Mouse (Mus musculus): ENCODE measurements around the gene Nr2f2. TPM values are rescaled to one million over a fixed set of nuclear protein-coding genes. Genes with fewer than 3 reads are reported as not detected.

Gene Nr2f2
- polyA plus RNA-seq, 1 experiment from 2014 or later: 12.3 TPM

DNA sequence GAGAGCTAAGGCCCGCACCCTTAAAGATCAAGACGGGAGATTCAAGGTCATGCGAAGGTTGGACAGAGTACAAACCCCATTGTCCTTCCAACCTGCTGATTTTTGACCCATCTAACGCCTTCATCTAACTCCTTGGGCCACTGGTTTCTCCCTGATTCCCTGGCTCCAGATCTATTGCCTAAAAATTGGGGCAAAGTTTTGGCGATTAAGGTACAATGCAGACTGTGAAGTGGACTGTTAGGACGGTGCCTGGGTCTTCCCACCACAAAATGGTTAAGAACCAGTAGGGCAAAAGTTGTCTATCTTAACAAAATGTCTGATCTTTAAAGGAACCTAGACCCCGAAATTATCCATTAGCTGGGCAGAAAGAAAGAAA lies 28.3 kb downstream of the Nr2f2 start:
- no peaks in the 10 kb centered on the region; the same call in none of the 2 replicates for H3K4me1 ChIP-seq (ENCODE audit: insufficient read depth)
- peaks cover 50% of the 10 kb centered on the region for H3K27me3 ChIP-seq (ENCODE audit: insufficient read depth, low read length)
- no peak for TF ChIP-seq EP300 (IDR thresholded peaks at IDR 0.05; ENCODE audit: low read depth)
- no peak for TF ChIP-seq CTCF (IDR thresholded peaks at IDR 0.05; ENCODE audit: low read depth)
- 15% methylated on average over 7 of the region's 7 CpGs for WGBS (ENCODE audit: insufficient replicate concordance)
- no peak overlapping the region for H3K9ac ChIP-seq (replicated peaks)
- H3K4me2 ChIP-seq (ENCODE audit: low read depth, low read length): no peak overlapping the region; the same call in 1 of the 2 replicates
- no peak overlapping the region for H3K27ac ChIP-seq (ENCODE audit: low read depth)
- H3K36me3 ChIP-seq (replicated peaks; ENCODE audit: insufficient read depth, low read length): no peaks in the 10 kb centered on the region
- no peak overlapping the region for H3K4me3 ChIP-seq (ENCODE audit: low read depth, low read length)
- DNase-seq (no peak), ATAC-seq (no peak)
- no peaks in the 10 kb centered on the region for H3K9me3 ChIP-seq (ENCODE audit: low read length)

- WGBS (ENCODE audit: insufficient replicate concordance): 7% methylated on average over 37 of the region's 37 CpGs
- peak; percentile 22 for DNase-seq
- Histone ChIP-seq H3K9me3 (ENCODE audit: low read length) (no peaks in the 10 kb centered on the region), H3K27me3 (ENCODE audit: insufficient read depth, low read length) (peaks cover 49% of the 10 kb centered on the region), H3K36me3 (replicated peaks; ENCODE audit: insufficient read depth, low read length) (no peaks in the 10 kb centered on the region), H3K4me3 (ENCODE audit: low read depth, low read length) (peak overlapping the region; percentile 27; the same call in 1 of the 2 replicates), H3K4me2 (ENCODE audit: low read depth, low read length) (peak overlapping the region; percentile 62), H3K27ac (ENCODE audit: low read depth) (no peak overlapping the region), H3K4me1 (ENCODE audit: insufficient read depth) (no peaks in the 10 kb centered on the region; the same call in none of the 2 replicates), H3K9ac (replicated peaks) (no peak overlapping the region; the same call in 1 of the 2 replicates)
- ATAC-seq: no peak
- TF ChIP-seq CTCF (IDR thresholded peaks at IDR 0.05; ENCODE audit: low read depth) (peak; percentile 30), EP300 (IDR thresholded peaks at IDR 0.05; ENCODE audit: low read depth) (no peak)
These were observed 28.8 kb downstream of the Nr2f2 start for GRCm38 (mm10) chr7:70337581-70338264.

- 27% methylated on average over 13 of the region's 13 CpGs for WGBS (ENCODE audit: insufficient replicate concordance)
- Histone ChIP-seq H3K4me1 (ENCODE audit: insufficient read depth) (no peaks in the 10 kb centered on the region; the same call in none of the 2 replicates), H3K27ac (ENCODE audit: low read depth) (no peak overlapping the region), H3K27me3 (ENCODE audit: insufficient read depth, low read length) (peaks cover 59% of the 10 kb centered on the region), H3K4me2 (ENCODE audit: low read depth, low read length) (no peak overlapping the region), H3K36me3 (replicated peaks; ENCODE audit: insufficient read depth, low read length) (no peaks in the 10 kb centered on the region), H3K9ac (replicated peaks) (no peak overlapping the region), H3K4me3 (ENCODE audit: low read depth, low read length) (no peak overlapping the region), H3K9me3 (ENCODE audit: low read length) (no peaks in the 10 kb centered on the region)
- TF ChIP-seq EP300 (IDR thresholded peaks at IDR 0.05; ENCODE audit: low read depth) (no peak), CTCF (IDR thresholded peaks at IDR 0.05; ENCODE audit: low read depth) (no peak)
- ATAC-seq (no peak), DNase-seq (no peak)
These were observed 29.8 kb downstream of the Nr2f2 start for GRCm38 (mm10) chr7:70336571-70337240.

DNA sequence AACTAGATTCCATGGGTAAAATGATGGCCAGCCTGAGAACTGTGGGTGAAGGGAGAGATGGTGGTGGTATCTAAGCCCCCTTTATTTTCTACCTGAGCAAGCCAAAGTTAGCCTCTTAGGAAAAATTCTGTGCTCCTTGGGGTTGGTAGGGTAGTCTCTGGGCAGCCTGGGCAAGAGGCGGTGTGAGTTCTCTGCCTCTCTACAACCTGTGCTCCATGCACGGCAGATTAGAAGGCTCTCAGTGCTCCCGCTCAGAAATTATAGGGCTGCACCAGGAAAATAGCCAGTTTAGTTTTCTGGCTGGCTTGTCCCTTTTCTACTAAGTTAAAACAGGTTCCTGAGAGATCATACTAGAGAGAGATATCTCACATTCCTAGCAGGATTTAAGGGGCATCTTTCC lies 30.4 kb downstream of the Nr2f2 start:
- Histone ChIP-seq H3K27me3 (ENCODE audit: insufficient read depth, low read length) (peaks cover 62% of the 10 kb centered on the region), H3K4me1 (ENCODE audit: insufficient read depth) (peaks cover 5% of the 10 kb centered on the region), H3K9me3 (ENCODE audit: low read length) (no peaks in the 10 kb centered on the region), H3K4me3 (ENCODE audit: low read depth, low read length) (no peak overlapping the region), H3K36me3 (replicated peaks; ENCODE audit: insufficient read depth, low read length) (no peaks in the 10 kb centered on the region), H3K9ac (replicated peaks) (no peak overlapping the region), H3K4me2 (ENCODE audit: low read depth, low read length) (no peak overlapping the region), H3K27ac (ENCODE audit: low read depth) (no peak overlapping the region)
- WGBS (ENCODE audit: insufficient replicate concordance): 46% methylated on average over 3 of the region's 3 CpGs
- DNase-seq (no peak), ATAC-seq (no peak)
- no peak for TF ChIP-seq EP300 (IDR thresholded peaks at IDR 0.05; ENCODE audit: low read depth)

DNA sequence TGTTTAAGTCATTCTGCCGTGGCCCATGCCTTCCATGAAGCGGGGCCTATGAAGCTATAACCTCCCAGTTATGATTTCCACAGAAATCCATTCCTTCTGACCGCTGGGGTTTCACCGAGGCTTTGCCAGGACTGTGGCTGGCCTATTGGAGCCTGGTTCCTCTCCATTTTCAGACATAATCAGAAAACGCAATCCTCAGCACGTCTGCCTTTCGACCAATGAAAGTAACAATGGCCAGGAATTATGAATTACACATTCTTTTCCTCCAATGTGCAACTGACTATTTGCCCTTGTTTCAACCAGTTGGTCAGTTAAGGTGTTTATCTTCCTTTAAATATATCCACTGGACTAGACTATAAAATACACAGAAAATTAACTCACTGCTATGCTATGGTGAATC lies 31.1 kb downstream of the Nr2f2 start:
- DNase-seq (no peak), ATAC-seq (no peak)
- Histone ChIP-seq H3K27me3 (ENCODE audit: insufficient read depth, low read length) (peaks cover 70% of the 10 kb centered on the region), H3K9me3 (ENCODE audit: low read length) (no peaks in the 10 kb centered on the region), H3K27ac (ENCODE audit: low read depth) (no peak overlapping the region), H3K9ac (replicated peaks) (no peak overlapping the region), H3K4me1 (ENCODE audit: insufficient read depth) (peaks cover 9% of the 10 kb centered on the region), H3K4me3 (ENCODE audit: low read depth, low read length) (no peak overlapping the region), H3K4me2 (ENCODE audit: low read depth, low read length) (no peak overlapping the region), H3K36me3 (replicated peaks; ENCODE audit: insufficient read depth, low read length) (no peaks in the 10 kb centered on the region)
- TF ChIP-seq CTCF (IDR thresholded peaks at IDR 0.05; ENCODE audit: low read depth) (no peak), EP300 (IDR thresholded peaks at IDR 0.05; ENCODE audit: low read depth) (no peak)
- 16% methylated on average over 7 of the region's 7 CpGs for WGBS (ENCODE audit: insufficient replicate concordance)

DNA sequence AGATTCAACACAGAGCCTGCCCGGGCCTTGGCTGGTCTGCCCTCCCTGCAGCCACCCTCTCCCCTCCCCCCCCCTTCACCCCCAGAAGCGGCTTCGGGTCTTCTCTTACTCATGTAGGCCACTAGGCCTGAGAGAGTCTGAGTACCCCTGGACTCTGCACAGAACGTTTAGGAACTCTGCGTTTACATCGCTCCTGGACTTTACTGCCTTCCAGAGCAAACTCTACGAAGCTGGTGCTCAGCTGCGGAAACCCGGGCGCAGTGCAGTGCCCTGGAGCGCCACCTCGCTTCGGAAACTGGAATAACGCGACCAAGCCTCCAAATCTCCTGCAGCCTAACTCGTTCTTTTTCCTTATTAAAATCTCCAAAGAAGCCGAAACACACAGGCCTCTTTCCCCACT lies 31.7 kb downstream of the Nr2f2 start:
- H3K27ac ChIP-seq (ENCODE audit: low read depth): no peak overlapping the region
- H3K27me3 ChIP-seq (ENCODE audit: insufficient read depth, low read length): peaks cover 75% of the 10 kb centered on the region
- peak; percentile 72 for DNase-seq

More for the DNA sequence above, 31.7 kb downstream of the Nr2f2 start:
- H3K9me3 ChIP-seq (ENCODE audit: low read length): no peaks in the 10 kb centered on the region
- peaks cover 9% of the 10 kb centered on the region for H3K4me1 ChIP-seq (ENCODE audit: insufficient read depth)
- WGBS (ENCODE audit: insufficient replicate concordance): under 1% methylated on average over 17 of the region's 17 CpGs
- H3K4me3 ChIP-seq (ENCODE audit: low read depth, low read length): peak overlapping the region; percentile 13; the same call in 1 of the 2 replicates
- TF ChIP-seq EP300 (IDR thresholded peaks at IDR 0.05; ENCODE audit: low read depth) (no peak), CTCF (IDR thresholded peaks at IDR 0.05; ENCODE audit: low read depth) (peak; percentile 85)
- ATAC-seq: peak; percentile 25; the same call in 1 of the 2 replicates
- H3K9ac ChIP-seq (replicated peaks): no peak overlapping the region
- peak overlapping the region; percentile 53 for H3K4me2 ChIP-seq (ENCODE audit: low read depth, low read length)
- no peaks in the 10 kb centered on the region for H3K36me3 ChIP-seq (replicated peaks; ENCODE audit: insufficient read depth, low read length)

Data from liver, postnatal 0 days (tissue).